Mouse (Mus musculus) hindbrain, embryonic 14.5 days (tissue): ENCODE data around the gene Ikzf2. TPM values are rescaled to one million over a fixed set of nuclear protein-coding genes. Genes with fewer than 3 reads are reported as not detected.
A peak's percentile ranks its signal among the peaks of the same experiment; 100 is the strongest.

Source experiments
- ATAC-seq: fragments of 200-750 bp; cut with Nextera tagmentation; 2 replicates; pipeline ENCODE4 v1.8.0; 2017; ENCODE audit warnings: moderate number of reproducible peaks, mild to moderate bottlenecking, moderate TSS enrichment, moderate library complexity; ENCODE audit not compliant: low FRiP score
- DNase-seq: peaks from one replicate; pipeline ENCODE4 v3.0.0-alpha.2; 2015; ENCODE audit warnings: low spot score
- H3K27ac ChIP-seq: fragments of 300-500 bp; sonication (generic); 2 replicates; pipeline ENCODE4 v1.5.1; 2014; ENCODE audit warnings: mild to moderate bottlenecking, moderate library complexity
- H3K27me3 ChIP-seq: fragments of 300-500 bp; sonication (generic); 2 replicates; pipeline ENCODE4 v1.6.1; 2014; ENCODE audit warnings: mild to moderate bottlenecking, low read length, mixed read lengths; ENCODE audit not compliant: control insufficient read depth, insufficient read depth
- H3K36me3 ChIP-seq: fragments of 300-500 bp; sonication (generic); replicated peaks from 2 replicates; pipeline ENCODE4 v1.6.1; 2014; ENCODE audit not compliant: control insufficient read depth, insufficient read depth
- H3K4me1 ChIP-seq: fragments of 300-500 bp; sonication (generic); replicated peaks from 2 replicates; pipeline ENCODE4 v1.6.1; 2014; ENCODE audit warnings: antibody characterized with exemption, low read length, mixed read lengths; ENCODE audit not compliant: control insufficient read depth, insufficient read depth
- H3K4me2 ChIP-seq: fragments of 300-500 bp; sonication (generic); replicated peaks from 2 replicates; pipeline ENCODE4 v1.6.1; 2014; ENCODE audit warnings: mild to moderate bottlenecking, moderate library complexity
- H3K4me3 ChIP-seq: fragments of 300-500 bp; sonication (generic); replicated peaks from 2 replicates; pipeline ENCODE4 v1.5.1; 2014; ENCODE audit warnings: mild to moderate bottlenecking, low read length
- H3K9ac ChIP-seq: fragments of 300-500 bp; sonication (generic); 2 replicates; pipeline ENCODE4 v1.6.1; 2014
- H3K9me3 ChIP-seq: fragments of 300-500 bp; sonication (generic); 2 replicates; pipeline ENCODE4 v1.6.1; 2016; ENCODE audit warnings: low read length; ENCODE audit not compliant: control insufficient read depth
- WGBS: fragments of 180-500 bp; shearing (Covaris S2); extraction: QIAGEN DNeasy Blood & Tissue Kit; methylation state at CpG from one replicate; pipeline ENCODE4 v1.1.7; 2014; 5-methylcytosine and 5-hydroxymethylcytosine counted together
- polyA plus RNA-seq: library from polyadenylated mRNA; unstranded; fragments of >200 nt; fragmentation: Nextera tagmentation; extraction: Ambion mirVana; gene quantifications from 2 replicates; pipeline ENCODE4 v1.2.1, GENCODE M21; 2014

Gene Ikzf2
- polyA plus RNA-seq, 1 experiment from 2014 or later = 3.8 TPM

DNA sequence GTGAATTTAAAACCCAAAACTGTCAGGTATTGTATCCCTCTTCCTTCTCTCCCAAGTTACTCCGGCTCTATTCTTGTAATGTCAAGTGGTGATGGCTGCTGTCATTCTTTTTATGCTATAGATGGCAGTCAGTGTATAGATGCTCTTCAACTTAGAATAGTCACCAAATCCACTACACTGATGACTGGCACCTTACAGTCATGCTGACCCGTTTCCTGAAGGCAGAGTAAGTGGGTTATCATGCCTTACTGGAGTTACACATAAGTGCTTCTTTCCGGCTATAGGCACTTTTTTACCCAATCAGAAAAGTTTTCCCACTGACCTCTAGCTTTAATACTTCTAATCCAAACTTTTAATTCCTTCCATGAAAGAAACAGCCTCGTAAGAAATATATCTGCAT lies 6.5 kb downstream of the Ikzf2 start:
- Histone ChIP-seq H3K27me3 (no peaks in the 10 kb centered on the region), H3K4me2 (no peak overlapping the region), H3K9me3 (no peaks in the 10 kb centered on the region), H3K4me3 (no peak overlapping the region), H3K36me3 (no peaks in the 10 kb centered on the region), H3K27ac (no peak overlapping the region), H3K4me1 (peaks cover 10% of the 10 kb centered on the region), H3K9ac (no peak overlapping the region)
- WGBS = 90% methylated on average over 4 of the region's 4 CpGs
- DNase-seq (no peak), ATAC-seq (no peak)

DNA sequence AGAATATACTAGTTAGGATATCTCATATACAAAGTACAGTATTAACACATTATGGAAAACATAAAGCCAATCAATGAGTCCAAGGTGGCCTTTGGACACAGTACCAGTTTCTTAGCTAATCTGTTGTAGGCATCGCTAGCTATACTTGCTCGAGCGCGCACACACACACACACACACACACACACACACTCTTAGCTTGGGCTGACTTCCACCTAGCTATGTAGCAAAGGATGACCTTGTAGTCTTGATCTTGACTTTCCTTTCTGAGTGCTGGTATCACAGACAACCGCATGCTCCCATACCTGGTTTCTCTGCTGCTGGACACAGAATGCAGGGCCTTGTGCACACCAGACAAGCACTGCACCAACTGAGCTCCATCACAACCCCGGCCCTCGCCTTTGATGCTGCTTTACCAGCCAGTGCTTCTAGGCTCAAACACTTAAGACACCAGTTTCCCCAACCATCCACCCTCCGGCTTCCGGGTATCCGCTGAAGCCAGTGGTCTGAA lies 17.1 kb downstream of the Ikzf2 start:
- Histone ChIP-seq H3K27ac (no peak overlapping the region), H3K4me1 (no peaks in the 10 kb centered on the region), H3K9me3 (no peaks in the 10 kb centered on the region), H3K27me3 (no peaks in the 10 kb centered on the region), H3K4me3 (no peak overlapping the region), H3K36me3 (no peaks in the 10 kb centered on the region), H3K4me2 (no peak overlapping the region), H3K9ac (no peak overlapping the region)
- ATAC-seq (no peak), DNase-seq (no peak)
- 96% methylated on average over 10 of the region's 10 CpGs for WGBS

DNA sequence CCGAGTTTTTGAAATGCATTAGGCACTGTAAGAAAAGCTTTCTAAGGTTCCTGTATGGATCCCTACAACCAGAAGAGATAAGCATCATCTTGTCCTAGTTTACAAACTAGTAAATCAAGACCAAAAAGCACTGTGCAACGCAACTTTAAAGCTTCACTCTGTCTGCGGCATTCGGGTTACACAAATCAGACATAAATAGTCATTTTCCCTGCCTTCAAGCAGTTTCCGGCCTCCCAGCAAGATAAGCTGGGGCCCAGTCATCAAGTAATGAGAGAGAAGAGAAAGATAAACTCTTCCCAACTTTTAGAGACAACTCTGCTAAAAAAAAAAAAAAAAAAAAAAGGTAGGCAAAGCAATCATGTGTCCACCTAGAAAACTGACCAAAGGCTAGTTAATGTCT lies 19.6 kb downstream of the Ikzf2 start:
- Histone ChIP-seq H3K4me3 (no peak overlapping the region), H3K4me2 (no peak overlapping the region), H3K27me3 (no peaks in the 10 kb centered on the region), H3K4me1 (no peaks in the 10 kb centered on the region), H3K9me3 (no peaks in the 10 kb centered on the region), H3K27ac (no peak overlapping the region), H3K9ac (no peak overlapping the region), H3K36me3 (no peaks in the 10 kb centered on the region)
- no peak for ATAC-seq
- 94% methylated on average over 5 of the region's 5 CpGs for WGBS
- DNase-seq = no peak

DNA sequence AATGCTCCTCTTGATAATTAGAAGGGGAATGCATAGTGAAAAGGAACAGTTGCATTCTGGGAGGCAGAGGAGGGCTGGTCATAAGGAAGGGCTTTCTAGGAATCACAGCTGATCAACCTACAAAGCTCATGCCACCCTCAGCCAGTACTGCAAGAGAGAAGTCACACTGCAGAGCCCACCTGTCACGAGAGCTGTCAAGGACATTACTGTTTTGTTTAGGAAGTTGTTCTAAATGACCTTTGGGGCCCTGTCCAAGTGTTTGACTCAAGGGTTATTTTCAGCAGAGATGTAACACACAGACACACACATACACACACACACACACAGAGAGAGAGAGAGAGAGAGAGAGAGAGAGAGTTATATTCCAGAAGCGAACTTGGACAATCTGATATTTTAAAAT lies 27.3 kb downstream of the Ikzf2 start:
- ATAC-seq (no peak), DNase-seq (no peak)
- no peak overlapping the region for H3K4me2 ChIP-seq
- no peaks in the 10 kb centered on the region for H3K36me3 ChIP-seq
- no peaks in the 10 kb centered on the region for H3K27me3 ChIP-seq
- no peaks in the 10 kb centered on the region for H3K9me3 ChIP-seq
- no peak overlapping the region for H3K27ac ChIP-seq
- no peak overlapping the region for H3K4me3 ChIP-seq
- H3K4me1 ChIP-seq = peaks cover 5% of the 10 kb centered on the region
- WGBS = 71% methylated on average over 2 of the region's 2 CpGs
- no peak overlapping the region for H3K9ac ChIP-seq

DNA sequence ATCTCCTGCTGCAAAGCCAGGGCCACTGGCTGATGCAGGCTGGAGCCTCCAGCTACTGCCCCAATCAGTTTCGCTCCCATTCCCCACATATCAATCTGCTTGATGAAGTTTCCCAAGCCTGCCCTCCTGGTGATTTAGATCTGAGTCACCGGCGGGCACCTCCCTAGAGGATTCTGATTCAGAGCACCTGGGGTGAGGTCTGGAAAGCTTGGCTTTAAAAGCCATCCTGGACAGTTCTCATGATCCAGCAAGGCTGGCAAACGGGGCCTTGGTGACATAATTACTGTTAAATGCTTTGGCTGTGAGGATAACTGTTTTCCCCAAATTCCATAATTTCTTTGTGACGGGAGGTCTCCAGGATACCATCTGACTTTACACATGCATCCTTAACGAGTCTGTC lies 29.0 kb downstream of the Ikzf2 start:
- Histone ChIP-seq H3K9me3 (no peaks in the 10 kb centered on the region), H3K4me2 (no peak overlapping the region), H3K27ac (no peak overlapping the region), H3K4me3 (no peak overlapping the region), H3K4me1 (peaks cover 5% of the 10 kb centered on the region), H3K36me3 (no peaks in the 10 kb centered on the region), H3K27me3 (no peaks in the 10 kb centered on the region), H3K9ac (no peak overlapping the region)
- 39% methylated on average over 6 of the region's 6 CpGs for WGBS
- DNase-seq (no peak), ATAC-seq (no peak)

DNA sequence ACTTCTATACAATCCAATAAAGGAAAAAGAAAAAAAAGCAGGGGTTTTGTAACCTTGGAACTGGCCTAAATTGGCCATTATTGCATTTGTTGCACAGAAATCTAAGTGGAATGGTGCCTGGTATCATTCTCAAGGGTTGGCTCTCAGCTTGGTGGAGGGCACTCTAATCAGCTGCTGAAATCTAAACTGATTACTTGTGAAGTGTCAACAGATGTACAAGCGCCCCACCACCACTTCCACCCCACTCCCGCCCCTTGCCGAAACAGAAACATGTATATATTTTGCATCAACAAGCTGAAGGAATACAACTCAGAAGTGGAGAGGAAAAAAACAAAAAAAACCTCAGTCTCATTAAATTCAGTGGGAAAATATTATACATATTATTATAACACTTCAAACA lies 29.6 kb downstream of the Ikzf2 start:
- 78% methylated on average over 3 of the region's 3 CpGs for WGBS
- ATAC-seq (no peak), DNase-seq (no peak)
- H3K9ac ChIP-seq = no peak overlapping the region
- no peaks in the 10 kb centered on the region for H3K36me3 ChIP-seq
- no peaks in the 10 kb centered on the region for H3K27me3 ChIP-seq
- no peaks in the 10 kb centered on the region for H3K9me3 ChIP-seq
- no peak overlapping the region for H3K4me2 ChIP-seq
- H3K27ac ChIP-seq = no peak overlapping the region
- peaks cover 5% of the 10 kb centered on the region for H3K4me1 ChIP-seq
- no peak overlapping the region for H3K4me3 ChIP-seq

DNA sequence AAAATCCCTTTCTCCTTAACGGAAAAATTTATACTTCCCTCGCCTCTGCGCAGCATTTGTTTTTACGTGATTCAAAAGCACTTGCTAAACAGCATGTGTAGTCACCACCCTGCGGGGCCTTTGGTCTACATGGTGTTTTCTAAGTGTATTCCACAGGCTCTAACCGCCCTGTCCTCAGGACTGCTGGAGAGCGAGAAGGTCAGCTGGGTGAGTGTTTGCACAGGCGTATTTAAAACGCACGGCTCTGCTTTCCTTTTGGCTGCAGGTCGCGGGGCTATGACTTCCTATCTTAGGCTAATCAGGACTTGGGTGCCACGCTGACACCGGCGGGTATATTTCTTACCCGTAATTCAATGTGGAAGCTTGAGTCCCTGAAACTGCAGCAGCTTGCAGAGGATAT lies 30.1 kb downstream of the Ikzf2 start:
- Histone ChIP-seq H3K4me3 (no peak overlapping the region), H3K27me3 (no peaks in the 10 kb centered on the region), H3K4me1 (peaks cover 5% of the 10 kb centered on the region), H3K36me3 (no peaks in the 10 kb centered on the region), H3K9me3 (no peaks in the 10 kb centered on the region), H3K9ac (no peak overlapping the region), H3K27ac (no peak overlapping the region), H3K4me2 (peak overlapping the region; percentile 30)
- WGBS = 40% methylated on average over 16 of the region's 16 CpGs
- DNase-seq = peak; percentile 25
- ATAC-seq = no peak

DNA sequence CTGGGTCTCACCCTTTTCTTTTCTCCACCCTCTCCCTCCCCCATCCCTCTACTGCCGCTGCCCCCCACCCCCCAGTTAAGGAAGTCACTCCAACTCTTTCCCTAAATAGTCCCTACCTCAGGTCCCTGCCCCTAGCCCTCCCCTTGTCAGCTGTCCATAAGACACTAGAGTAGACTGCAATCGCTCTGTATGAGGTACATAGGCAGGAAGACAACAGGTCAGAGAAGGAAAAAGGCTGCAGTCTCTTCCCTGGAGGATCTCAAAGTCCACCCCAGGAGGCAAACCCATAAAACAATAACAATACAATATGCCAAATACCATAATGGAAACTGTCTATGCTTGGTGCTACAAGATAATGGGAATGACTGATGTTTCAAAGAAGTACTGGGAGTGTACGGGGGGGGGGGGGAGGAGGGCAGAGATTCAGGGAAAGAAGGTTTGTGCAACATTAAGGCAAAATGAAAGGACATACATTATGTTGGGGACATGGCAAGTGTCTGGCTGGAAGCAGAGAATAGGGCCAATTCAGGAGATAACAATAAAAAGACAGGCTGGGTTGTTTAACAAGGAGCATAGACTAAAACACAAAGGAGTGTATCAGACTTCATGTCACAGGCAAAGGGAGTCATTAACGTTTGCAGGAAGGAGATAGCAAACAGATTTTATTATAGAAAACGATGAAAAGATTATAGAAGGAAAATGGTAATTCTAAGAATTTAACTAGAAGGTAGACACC lies 30.8 kb downstream of the Ikzf2 start:
- 27% methylated on average over 5 of the region's 5 CpGs for WGBS
- peaks cover 5% of the 10 kb centered on the region for H3K4me1 ChIP-seq
- H3K4me2 ChIP-seq = no peak overlapping the region
- no peaks in the 10 kb centered on the region for H3K27me3 ChIP-seq
- no peak overlapping the region for H3K9ac ChIP-seq
- H3K4me3 ChIP-seq = no peak overlapping the region
- DNase-seq (no peak), ATAC-seq (no peak)
- no peak overlapping the region for H3K27ac ChIP-seq
- H3K9me3 ChIP-seq = no peaks in the 10 kb centered on the region
- H3K36me3 ChIP-seq = no peaks in the 10 kb centered on the region

DNA sequence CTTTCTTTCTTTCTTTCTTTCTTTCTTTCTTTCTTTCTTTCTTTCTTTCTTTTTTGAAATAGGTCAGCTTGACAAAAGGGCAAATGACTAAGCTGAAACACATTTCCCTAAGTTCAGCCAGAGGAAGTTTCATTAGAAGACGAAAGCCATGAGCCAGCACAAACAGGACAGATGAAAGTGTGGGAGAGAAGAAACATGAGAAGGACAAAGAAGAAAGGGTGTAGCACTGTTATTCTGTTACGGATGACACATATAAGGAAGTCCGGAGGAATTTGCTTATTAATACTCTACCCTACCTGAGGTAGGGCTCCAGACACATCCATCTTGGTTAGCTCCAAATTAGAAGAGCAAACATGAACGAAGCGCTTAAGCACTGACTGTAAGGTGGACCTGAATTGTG lies 31.7 kb downstream of the Ikzf2 start:
- ATAC-seq = no peak
- H3K36me3 ChIP-seq = no peaks in the 10 kb centered on the region
- H3K9me3 ChIP-seq = no peaks in the 10 kb centered on the region
- DNase-seq = no peak
- no peak overlapping the region for H3K4me3 ChIP-seq
- WGBS = 93% methylated on average over 5 of the region's 5 CpGs
- H3K9ac ChIP-seq = no peak overlapping the region
- no peaks in the 10 kb centered on the region for H3K27me3 ChIP-seq
- no peak overlapping the region for H3K27ac ChIP-seq
- peaks cover 5% of the 10 kb centered on the region for H3K4me1 ChIP-seq
- no peak overlapping the region for H3K4me2 ChIP-seq

DNA sequence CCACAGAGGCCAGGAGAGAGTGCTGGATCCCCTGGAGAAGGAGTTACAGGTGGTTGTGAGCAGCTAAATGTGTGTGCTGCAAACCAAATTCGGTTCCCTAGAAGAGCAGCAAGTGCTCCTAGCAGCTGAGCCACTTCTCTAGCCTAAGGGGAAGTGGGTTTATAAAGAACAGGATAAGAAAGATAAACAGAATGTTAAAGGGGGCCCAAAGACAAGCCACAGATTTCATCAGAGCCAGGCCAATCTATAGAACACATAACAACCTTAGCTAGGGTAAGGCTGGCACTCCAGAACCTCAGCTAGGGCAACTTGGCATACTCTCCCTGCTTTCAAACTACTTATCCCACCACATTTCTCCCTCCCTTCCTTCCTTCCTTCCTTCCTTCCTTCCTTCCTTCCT lies 32.1 kb downstream of the Ikzf2 start:
- H3K4me2 ChIP-seq = no peak overlapping the region
- H3K9ac ChIP-seq = no peak overlapping the region
- H3K9me3 ChIP-seq = no peaks in the 10 kb centered on the region
- H3K27me3 ChIP-seq = no peaks in the 10 kb centered on the region
- H3K4me1 ChIP-seq = peaks cover 5% of the 10 kb centered on the region
- no peak for ATAC-seq
- H3K27ac ChIP-seq = no peak overlapping the region
- no peaks in the 10 kb centered on the region for H3K36me3 ChIP-seq
- no peak for DNase-seq
- WGBS = 93% methylated on average over 1 of the region's 1 CpGs
- H3K4me3 ChIP-seq = no peak overlapping the region
